Mouse (Mus musculus): ENCODE measurements around the gene Smarca4.

Gene Smarca4

GRCm38 (mm10) chr9:21749382-21750118 lies 133.6 kb downstream of the Smarca4 start:
- no peak for DNase-seq (ENCODE audit: low read depth in 2 of 2, low spot score in 2 of 2)

GRCm38 (mm10) chr9:21750370-21750769 lies 134.4 kb downstream of the Smarca4 start:
- DNase-seq (ENCODE audit: low read depth in 2 of 2, low spot score in 2 of 2) = no peak

GRCm38 (mm10) chr9:21751347-21751746 lies 135.4 kb downstream of the Smarca4 start:
- DNase-seq (ENCODE audit: low read depth in 2 of 2, low spot score in 2 of 2) = no peak

GRCm38 (mm10) chr9:21752252-21752792 lies 136.4 kb downstream of the Smarca4 start:
- no peak for DNase-seq (ENCODE audit: low read depth in 2 of 2, low spot score in 2 of 2)

Data from CD8-positive naive resting alpha-beta T cell, adult 2 months (primary cell).